Mouse (Mus musculus): ENCODE results near the gene Ppp5c. TPM values are rescaled to one million over a fixed set of nuclear protein-coding genes. Genes with fewer than 3 reads are reported as not detected.
A peak's percentile ranks its signal among the peaks of the same experiment; 100 is the strongest.

Gene Ppp5c
- polyA plus RNA-seq, 1 experiment: 359 TPM

- no peak for TF ChIP-seq CTCF (IDR thresholded peaks at IDR 0.05; ENCODE audit: borderline replicate concordance, control insufficient read depth, extremely low read depth, insufficient read depth, low read length, poor library complexity)
- no peak for TF ChIP-seq POLR2A (IDR thresholded peaks at IDR 0.05; ENCODE audit: control insufficient read depth, extremely low read depth, insufficient read depth, low read length, poor library complexity)
- no peak for DNase-seq
- peak overlapping the region; percentile 16; the same call in 1 of the 2 replicates for H3K27ac ChIP-seq (ENCODE audit: control insufficient read depth, insufficient read depth, low read length)
- H3K27me3 ChIP-seq (ENCODE audit: control insufficient read depth, insufficient read depth, low read length): no peaks in the 10 kb centered on the region
- H3K4me1 ChIP-seq (replicated peaks; ENCODE audit: control insufficient read depth, insufficient read depth, low read length): peaks cover 48% of the 10 kb centered on the region
- WGBS: 36% methylated on average over 3 of the region's 3 CpGs
- H3K4me3 ChIP-seq (ENCODE audit: control insufficient read depth, insufficient read depth, low read length): no peak overlapping the region
- no peaks in the 10 kb centered on the region for H3K36me3 ChIP-seq (ENCODE audit: control insufficient read depth, insufficient read depth, low read length)
Observed at GRCm38 (mm10) chr7:17059463-17059844, 31.7 kb upstream of the Ppp5c start.

GRCm38 (mm10) chr7:17058816-17059462 is 31.2 kb upstream of the Ppp5c start:
- H3K4me1 ChIP-seq (replicated peaks; ENCODE audit: control insufficient read depth, insufficient read depth, low read length): peaks cover 48% of the 10 kb centered on the region
- no peak for DNase-seq
- 32% methylated on average over 8 of the region's 8 CpGs for WGBS
- no peaks in the 10 kb centered on the region for H3K27me3 ChIP-seq (ENCODE audit: control insufficient read depth, insufficient read depth, low read length)
- no peak for TF ChIP-seq CTCF (IDR thresholded peaks at IDR 0.05; ENCODE audit: borderline replicate concordance, control insufficient read depth, extremely low read depth, insufficient read depth, low read length, poor library complexity)
- TF ChIP-seq POLR2A (IDR thresholded peaks at IDR 0.05; ENCODE audit: control insufficient read depth, extremely low read depth, insufficient read depth, low read length, poor library complexity): no peak
- H3K36me3 ChIP-seq (ENCODE audit: control insufficient read depth, insufficient read depth, low read length): no peaks in the 10 kb centered on the region
- H3K4me3 ChIP-seq (ENCODE audit: control insufficient read depth, insufficient read depth, low read length): no peak overlapping the region
- peak overlapping the region; percentile 31; the same call in 1 of the 2 replicates for H3K27ac ChIP-seq (ENCODE audit: control insufficient read depth, insufficient read depth, low read length)

GRCm38 (mm10) chr7:17058071-17058689 is 30.5 kb upstream of the Ppp5c start:
- 9% methylated on average over 16 of the region's 16 CpGs for WGBS
- Histone ChIP-seq H3K4me3 (ENCODE audit: control insufficient read depth, insufficient read depth, low read length) (no peak overlapping the region), H3K36me3 (ENCODE audit: control insufficient read depth, insufficient read depth, low read length) (no peaks in the 10 kb centered on the region), H3K4me1 (replicated peaks; ENCODE audit: control insufficient read depth, insufficient read depth, low read length) (peaks cover 48% of the 10 kb centered on the region), H3K27ac (ENCODE audit: control insufficient read depth, insufficient read depth, low read length) (peak overlapping the region; percentile 31; the same call in 1 of the 2 replicates), H3K27me3 (ENCODE audit: control insufficient read depth, insufficient read depth, low read length) (no peaks in the 10 kb centered on the region)
- 0 out of 2 replicates have a peak, but pooled peaks have one; percentile 43 for TF ChIP-seq CTCF (IDR thresholded peaks at IDR 0.05; ENCODE audit: borderline replicate concordance, control insufficient read depth, extremely low read depth, insufficient read depth, low read length, poor library complexity)
- no peak for TF ChIP-seq POLR2A (IDR thresholded peaks at IDR 0.05; ENCODE audit: control insufficient read depth, extremely low read depth, insufficient read depth, low read length, poor library complexity)
- peak; percentile 44 for DNase-seq

- no peaks in the 10 kb centered on the region for H3K27me3 ChIP-seq (ENCODE audit: control insufficient read depth, insufficient read depth, low read length)
- 39% methylated on average over 14 of the region's 14 CpGs for WGBS
- DNase-seq: no peak
- peak overlapping the region; percentile 35 for H3K4me3 ChIP-seq (ENCODE audit: control insufficient read depth, insufficient read depth, low read length)
- peaks cover 48% of the 10 kb centered on the region for H3K4me1 ChIP-seq (replicated peaks; ENCODE audit: control insufficient read depth, insufficient read depth, low read length)
- TF ChIP-seq POLR2A (IDR thresholded peaks at IDR 0.05; ENCODE audit: control insufficient read depth, extremely low read depth, insufficient read depth, low read length, poor library complexity) (no peak), CTCF (IDR thresholded peaks at IDR 0.05; ENCODE audit: borderline replicate concordance, control insufficient read depth, extremely low read depth, insufficient read depth, low read length, poor library complexity) (no peak)
- H3K36me3 ChIP-seq (ENCODE audit: control insufficient read depth, insufficient read depth, low read length): no peaks in the 10 kb centered on the region
- H3K27ac ChIP-seq (ENCODE audit: control insufficient read depth, insufficient read depth, low read length): no peak overlapping the region
Observed at GRCm38 (mm10) chr7:17056601-17057523, 29.1 kb upstream of the Ppp5c start.

GRCm38 (mm10) chr7:17056081-17056581 is 28.4 kb upstream of the Ppp5c start:
- H3K36me3 ChIP-seq (ENCODE audit: control insufficient read depth, insufficient read depth, low read length): no peaks in the 10 kb centered on the region
- H3K4me1 ChIP-seq (replicated peaks; ENCODE audit: control insufficient read depth, insufficient read depth, low read length): peaks cover 50% of the 10 kb centered on the region
- DNase-seq: peak; percentile 69
- no peaks in the 10 kb centered on the region for H3K27me3 ChIP-seq (ENCODE audit: control insufficient read depth, insufficient read depth, low read length)
- peak overlapping the region; percentile 35 for H3K4me3 ChIP-seq (ENCODE audit: control insufficient read depth, insufficient read depth, low read length)
- no peak for TF ChIP-seq POLR2A (IDR thresholded peaks at IDR 0.05; ENCODE audit: control insufficient read depth, extremely low read depth, insufficient read depth, low read length, poor library complexity)
- WGBS: 2% methylated on average over 42 of the region's 42 CpGs
- H3K27ac ChIP-seq (ENCODE audit: control insufficient read depth, insufficient read depth, low read length): no peak overlapping the region

GRCm38 (mm10) chr7:17055287-17055946 is 27.7 kb upstream of the Ppp5c start:
- TF ChIP-seq CTCF (IDR thresholded peaks at IDR 0.05; ENCODE audit: borderline replicate concordance, control insufficient read depth, extremely low read depth, insufficient read depth, low read length, poor library complexity): no peak
- no peak overlapping the region for H3K27ac ChIP-seq (ENCODE audit: control insufficient read depth, insufficient read depth, low read length)
- no peak for DNase-seq
- no peak overlapping the region for H3K4me3 ChIP-seq (ENCODE audit: control insufficient read depth, insufficient read depth, low read length)
- no peaks in the 10 kb centered on the region for H3K36me3 ChIP-seq (ENCODE audit: control insufficient read depth, insufficient read depth, low read length)
- WGBS: 96% methylated on average over 4 of the region's 4 CpGs
- H3K4me1 ChIP-seq (replicated peaks; ENCODE audit: control insufficient read depth, insufficient read depth, low read length): peaks cover 47% of the 10 kb centered on the region
- H3K27me3 ChIP-seq (ENCODE audit: control insufficient read depth, insufficient read depth, low read length): no peaks in the 10 kb centered on the region
